Mouse (Mus musculus) CH12.LX (cell line): ENCODE results near the gene Hoxa13. TPM values are rescaled to one million over a fixed set of nuclear protein-coding genes. Genes with fewer than 3 reads are reported as not detected.

ENCODE experiments used
- DNase-seq: peaks from one replicate; pipeline ENCODE4 v3.0.0-alpha.2; 2013; ENCODE audit errors: extremely low read depth
- H3K27ac ChIP-seq: 2 replicates; pipeline ENCODE4 v1.5.1; 2012; ENCODE audit warnings: low read depth, mild to moderate bottlenecking, control low read depth, moderate library complexity; ENCODE audit not compliant: insufficient read depth
- H3K27me3 ChIP-seq: replicated peaks from 2 replicates; pipeline ENCODE3; 2012; ENCODE audit warnings: inconsistent platforms
- H3K36me3 ChIP-seq, 2 experiments: replicated peaks in 1 of 2; 2 replicates each; pipeline versions ENCODE3 to v1.6.1; 2012; ENCODE audit warnings: inconsistent platforms in 1 of 2, low read length in 1 of 2, mild to moderate bottlenecking in 1 of 2, mixed read lengths in 1 of 2, moderate library complexity in 1 of 2; ENCODE audit not compliant: control insufficient read depth in 1 of 2, insufficient read depth in 1 of 2
- H3K4me1 ChIP-seq, 2 experiments: 2 replicates each; pipeline ENCODE4 v1.6.1; 2012; ENCODE audit warnings: inconsistent platforms in 1 of 2, moderate library complexity in 1 of 2; ENCODE audit not compliant: insufficient read depth in 2 of 2, control insufficient read depth in 1 of 2
- H3K4me2 ChIP-seq: 2 replicates; pipeline ENCODE4 v1.6.1; 2012; ENCODE audit warnings: low read depth, mild to moderate bottlenecking, control low read depth; ENCODE audit not compliant: poor library complexity, insufficient read depth, severe bottlenecking
- H3K4me3 ChIP-seq, 3 experiments: fragments of 150-350 bp in 1 of 3; sonication (generic) in 1 of 3; replicated peaks in 1 of 3; 2 replicates each; pipeline versions ENCODE3 to v1.5.1; 2011 to 2012; ENCODE audit warnings: low read depth in 2 of 3, low read length in 2 of 3, mild to moderate bottlenecking in 2 of 3, moderate library complexity in 2 of 3, control low read depth in 1 of 3, improper control_type of control experiment in 1 of 3, inconsistent platforms in 1 of 3, mixed read lengths in 1 of 3; ENCODE audit not compliant: poor library complexity in 1 of 3
- H3K79me2 ChIP-seq: replicated peaks from 2 replicates; pipeline ENCODE4 v1.6.1; 2012; ENCODE audit warnings: mild to moderate bottlenecking, moderate library complexity; ENCODE audit not compliant: control insufficient read depth, poor library complexity, insufficient read depth, severe bottlenecking; ENCODE audit errors: extremely low read depth
- H3K9ac ChIP-seq: 2 replicates; pipeline ENCODE4 v1.6.1; 2012; ENCODE audit warnings: low read depth, mild to moderate bottlenecking, control low read depth, moderate library complexity; ENCODE audit not compliant: insufficient read depth
- H3K9me3 ChIP-seq: replicated peaks from 2 replicates; pipeline ENCODE3; 2012; ENCODE audit warnings: low read length, inconsistent platforms, mixed read lengths
- BHLHE40 ChIP-seq: IDR thresholded peaks from 2 replicates; pipeline ENCODE4 v1.6.1; 2011; ENCODE audit warnings: mild to moderate bottlenecking, low read depth, low read length, improper control_type of control experiment
- CHD1 ChIP-seq: IDR thresholded peaks from 2 replicates; pipeline ENCODE4 v1.6.1; 2012; ENCODE audit warnings: low read depth, low read length, improper control_type of control experiment, inconsistent platforms
- CTCF ChIP-seq, 2 experiments: IDR thresholded peaks in 1 of 2; conservative IDR thresholded peaks in 1 of 2; 2 replicates each; pipeline ENCODE4 v1.5.1; 2011 to 2012; ENCODE audit warnings: low read depth in 2 of 2, low read length in 2 of 2, improper control_type of control experiment in 1 of 2, inconsistent platforms in 1 of 2, mild to moderate bottlenecking in 1 of 2, moderate library complexity in 1 of 2
- ELF1 ChIP-seq: IDR thresholded peaks from 2 replicates; pipeline ENCODE4 v1.6.1; 2014; ENCODE audit warnings: low read depth, mild to moderate bottlenecking, inconsistent platforms, low read length, improper control_type of control experiment
- EP300 ChIP-seq: IDR thresholded peaks from 2 replicates; pipeline ENCODE4 v1.6.1; 2011; ENCODE audit warnings: low read length, improper control_type of control experiment
- GABPA ChIP-seq: IDR thresholded peaks from 2 replicates; pipeline ENCODE4 v1.6.1; 2012; ENCODE audit warnings: low read depth, low read length, improper control_type of control experiment, inconsistent platforms; ENCODE audit not compliant: insufficient replicate concordance
- HCFC1 ChIP-seq: IDR thresholded peaks from 2 replicates; pipeline ENCODE4 v1.6.1; 2012; ENCODE audit warnings: low read depth, mild to moderate bottlenecking, inconsistent platforms, low read length, improper control_type of control experiment
- JUN ChIP-seq: IDR thresholded peaks from 2 replicates; pipeline ENCODE4 v1.6.1; 2011; ENCODE audit warnings: low read depth, mild to moderate bottlenecking, low read length, improper control_type of control experiment, moderate library complexity; ENCODE audit not compliant: insufficient read depth
- JUND ChIP-seq: conservative IDR thresholded peaks from 2 replicates; pipeline ENCODE4 v1.6.1; 2011; ENCODE audit warnings: low read depth, low read length, improper control_type of control experiment
- MAFK ChIP-seq: IDR thresholded peaks from 2 replicates; pipeline ENCODE4 v1.6.1; 2011; ENCODE audit warnings: low read length, improper control_type of control experiment; ENCODE audit not compliant: insufficient replicate concordance
- MAX ChIP-seq: IDR thresholded peaks from 2 replicates; pipeline ENCODE4 v1.6.1; 2011; ENCODE audit warnings: low read length, improper control_type of control experiment
- MXI1 ChIP-seq: IDR thresholded peaks from 2 replicates; pipeline ENCODE4 v1.6.1; 2011; ENCODE audit warnings: mild to moderate bottlenecking, low read depth, low read length, improper control_type of control experiment
- PAX5 ChIP-seq: IDR thresholded peaks from 2 replicates; pipeline ENCODE4 v1.6.1; 2012; ENCODE audit warnings: low read length, inconsistent platforms, mixed read lengths
- POLR2A ChIP-seq: IDR thresholded peaks from 2 replicates; pipeline ENCODE4 v1.6.1; 2011; ENCODE audit warnings: low read depth, mild to moderate bottlenecking, improper control_type of control experiment, low read length
- POLR2AphosphoS2 ChIP-seq: IDR thresholded peaks from 2 replicates; pipeline ENCODE4 v1.6.1; 2011; ENCODE audit warnings: low read depth, low read length, improper control_type of control experiment
- TBP ChIP-seq: conservative IDR thresholded peaks from 2 replicates; pipeline ENCODE4 v1.6.1; 2011; ENCODE audit warnings: low read depth, low read length, improper control_type of control experiment
- TCF12 ChIP-seq: IDR thresholded peaks from 2 replicates; pipeline ENCODE4 v1.6.1; 2014; ENCODE audit warnings: low read depth, mild to moderate bottlenecking, inconsistent platforms, low read length, improper control_type of control experiment
- USF2 ChIP-seq: conservative IDR thresholded peaks from 2 replicates; pipeline ENCODE4 v1.6.1; 2011; ENCODE audit warnings: low read depth, low read length, improper control_type of control experiment
- ZKSCAN1 ChIP-seq: IDR thresholded peaks from 2 replicates; pipeline ENCODE4 v1.6.1; 2012; ENCODE audit warnings: low read depth, inconsistent platforms, low read length, improper control_type of control experiment, borderline replicate concordance
- ZMIZ1 ChIP-seq: IDR thresholded peaks from 2 replicates; pipeline ENCODE4 v1.6.1; 2012; ENCODE audit warnings: low read depth, mild to moderate bottlenecking, inconsistent platforms, low read length, improper control_type of control experiment
- dilution Hi-C: fragments of 300-500 bp; cut with MboI; formaldehyde crosslinking; loops from 2 replicates; pipeline ENCODE4 v1.14.3; 2020; ENCODE audit warnings: low sequenced_read_pairs; ENCODE audit not compliant: extremely low pct_unique_long_range_greater_than_20kb, extremely low pct_ligation_motif_present
- in situ Hi-C: fragments of 300-500 bp; cut with MboI; formaldehyde crosslinking; loops from 3 replicates; pipeline ENCODE4 v1.14.3; 2019; ENCODE audit warnings: low sequenced_read_pairs, low pct_ligation_motif_present, low pct_unique_long_range_greater_than_20kb, mixed read lengths
- polyA plus RNA-seq: library from polyadenylated mRNA; unstranded; fragments of >175 nt; gene quantifications from 2 replicates; pipeline ENCODE4 v1.2.1, GENCODE M21; 2012; ENCODE audit warnings: low read depth; ENCODE audit not compliant: insufficient read length
- total RNA-seq, 2 experiments: library from RNA; depleted of rRNA; stranded (reverse); fragments of 300-350 nt in 1 of 2; fragments of >200 nt in 1 of 2; gene quantifications; 2 replicates each; pipeline ENCODE4 v1.2.3; 2012 to 2014

Gene Hoxa13
- total and polyA plus RNA-seq, 3 experiments, result 0.17 TPM; not detected in 2

DNA sequence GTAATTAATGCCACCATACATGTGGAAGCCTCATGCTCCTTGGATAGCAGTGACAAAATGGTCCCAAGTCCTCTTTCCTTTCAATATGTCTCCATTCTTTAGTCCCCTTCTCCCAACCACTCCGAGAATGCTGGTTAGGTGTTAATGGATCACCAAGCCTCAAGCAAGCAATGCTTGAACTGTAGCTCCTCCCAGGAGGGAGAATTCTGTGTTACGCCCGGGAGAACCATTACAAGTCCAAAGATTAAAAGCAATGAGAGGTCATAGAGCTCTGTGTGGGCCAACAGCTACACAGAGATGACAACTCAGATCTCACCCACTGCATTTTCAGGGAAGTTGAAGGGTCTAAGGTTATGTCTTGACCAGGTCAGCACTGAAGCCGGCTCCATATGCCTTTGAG lies 37.8 kb upstream of the Hoxa13 start:
- DNase-seq, result no peak
- H3K79me2 ChIP-seq, result no peaks in the 10 kb centered on the region
- no peak overlapping the region for H3K9ac ChIP-seq
- H3K36me3 ChIP-seq, result no peaks in the 10 kb centered on the region
- H3K27me3 ChIP-seq, result no peaks in the 10 kb centered on the region
- dilution Hi-C loops (no loop called here), in situ Hi-C loops (loop anchor here (25.0 kb wide), 1 partner anchor 289 kb away; no protein-coding TSS in a partner anchor)
- TF ChIP-seq POLR2A, result no peak
- TF ChIP-seq MAX, result no peak
- TF ChIP-seq CHD1, result no peak
- no peak overlapping the region for H3K4me3 ChIP-seq
- no peak overlapping the region for H3K27ac ChIP-seq
- no peak overlapping the region for H3K4me2 ChIP-seq
- H3K9me3 ChIP-seq, result no peaks in the 10 kb centered on the region
- no peaks in the 10 kb centered on the region for H3K4me1 ChIP-seq

- H3K4me2 ChIP-seq, result no peak overlapping the region
- H3K9me3 ChIP-seq, result no peaks in the 10 kb centered on the region
- no peaks in the 10 kb centered on the region for H3K27me3 ChIP-seq
- in situ Hi-C loops, result loop anchor here (25.0 kb wide), 1 partner anchor 293 kb away; no protein-coding TSS in a partner anchor
- DNase-seq, result no peak
- no peak overlapping the region for H3K9ac ChIP-seq
- H3K4me3 ChIP-seq, result no peak overlapping the region
- H3K79me2 ChIP-seq, result no peaks in the 10 kb centered on the region
- TF ChIP-seq HCFC1, result no peak
- TF ChIP-seq EP300, result no peak
- TF ChIP-seq TCF12, result no peak
- no peak for TF ChIP-seq CTCF (conservative IDR thresholded peaks at IDR 0.05 in 1 of 2, IDR thresholded peaks at IDR 0.05 in 1 of 2; ENCODE audit: low read depth in 2 of 2, low read length in 2 of 2)
- no peak for TF ChIP-seq MAFK
- no peak for TF ChIP-seq JUN
- no peak for TF ChIP-seq GABPA
- no peak for TF ChIP-seq TBP
- TF ChIP-seq ZMIZ1, result no peak
- no peak for TF ChIP-seq BHLHE40
- no peak for TF ChIP-seq PAX5
- no peak for TF ChIP-seq JUND
- no peak for TF ChIP-seq POLR2AphosphoS2
- TF ChIP-seq USF2, result no peak
- no peak for TF ChIP-seq POLR2A
- TF ChIP-seq MXI1, result no peak
- TF ChIP-seq ZKSCAN1, result no peak
- TF ChIP-seq MAX, result no peak
- TF ChIP-seq ELF1, result no peak
- dilution Hi-C loops, result no loop called here
- H3K27ac ChIP-seq, result no peak overlapping the region
- no peaks in the 10 kb centered on the region for H3K36me3 ChIP-seq
- peaks cover 3 to 22% of the 10 kb centered on the region in 2 experiments; a peak in 3 of 4 replicates for H3K4me1 ChIP-seq
Measured at GRCm38 (mm10) chr6:52294616-52295015, 33.9 kb upstream of the Hoxa13 start.
